Mouse (Mus musculus) midbrain, embryonic 11.5 days (tissue): ENCODE results near the gene Ralgapa1. TPM values are rescaled to one million over a fixed set of nuclear protein-coding genes. Genes with fewer than 3 reads are reported as not detected.

ENCODE experiments used
- ATAC-seq: fragments of 200-750 bp; cut with Nextera tagmentation; 2 replicates; pipeline ENCODE4 v1.8.0; 2017; ENCODE audit warnings: moderate TSS enrichment, moderate library complexity; ENCODE audit not compliant: low FRiP score
- DNase-seq: peaks from one replicate; pipeline ENCODE4 v3.0.0; 2015; ENCODE audit warnings: low spot score; ENCODE audit errors: missing footprints
- H3K27ac ChIP-seq: fragments of 300-500 bp; sonication (generic); 2 replicates; pipeline ENCODE4 v1.5.1; 2014; ENCODE audit warnings: low read depth, low read length
- H3K27me3 ChIP-seq: fragments of 300-500 bp; sonication (generic); 2 replicates; pipeline ENCODE4 v1.6.1; 2014; ENCODE audit warnings: mild to moderate bottlenecking, low read length, moderate library complexity, mixed read lengths; ENCODE audit not compliant: control insufficient read depth, insufficient read depth
- H3K36me3 ChIP-seq: fragments of 300-500 bp; sonication (generic); 2 replicates; pipeline ENCODE4 v1.6.1; 2014; ENCODE audit warnings: mild to moderate bottlenecking, low read length, moderate library complexity, mixed read lengths; ENCODE audit not compliant: control insufficient read depth, insufficient read depth
- H3K4me1 ChIP-seq: fragments of 300-500 bp; sonication (generic); 2 replicates; pipeline ENCODE4 v1.6.1; 2014; ENCODE audit warnings: low read length; ENCODE audit not compliant: control insufficient read depth, insufficient read depth
- H3K4me2 ChIP-seq: fragments of 300-500 bp; sonication (generic); 2 replicates; pipeline ENCODE4 v1.6.1; 2014; ENCODE audit warnings: mild to moderate bottlenecking, moderate library complexity
- H3K4me3 ChIP-seq: fragments of 300-500 bp; sonication (generic); 2 replicates; pipeline ENCODE4 v1.5.1; 2014; ENCODE audit warnings: low read depth, low read length
- H3K9ac ChIP-seq: fragments of 300-500 bp; sonication (generic); 2 replicates; pipeline ENCODE4 v1.6.1; 2014; ENCODE audit warnings: low read length
- H3K9me3 ChIP-seq: fragments of 300-500 bp; sonication (generic); 2 replicates; pipeline ENCODE4 v1.6.1; 2016; ENCODE audit warnings: low read length; ENCODE audit not compliant: control insufficient read depth
- WGBS: fragments of 180-500 bp; shearing (Covaris S2); extraction: QIAGEN DNeasy Blood & Tissue Kit; methylation state at CpG from one replicate; pipeline ENCODE4 v1.1.7; 2014; 5-methylcytosine and 5-hydroxymethylcytosine counted together
- polyA plus RNA-seq: library from polyadenylated mRNA; unstranded; fragments of >200 nt; fragmentation: Nextera tagmentation; extraction: Ambion mirVana; gene quantifications from 2 replicates; pipeline ENCODE4 v1.2.1, GENCODE M21; 2014

Ralgapa1 gene
- polyA plus RNA-seq, 1 experiment from 2014 or later: 19.1 TPM

GRCm38 (mm10) chr12:55837495-55837894 is 16.5 kb upstream of the Ralgapa1 start:
- H3K4me2 ChIP-seq: peak overlapping the region; percentile 73
- no peaks in the 10 kb centered on the region for H3K9me3 ChIP-seq
- no peaks in the 10 kb centered on the region for H3K27me3 ChIP-seq
- peaks cover 5% of the 10 kb centered on the region for H3K4me1 ChIP-seq
- no peak overlapping the region for H3K9ac ChIP-seq
- ATAC-seq (no peak), DNase-seq (no peak)
- 86% methylated on average over 3 of the region's 3 CpGs for WGBS
- no peaks in the 10 kb centered on the region for H3K36me3 ChIP-seq
- no peak overlapping the region for H3K27ac ChIP-seq
- H3K4me3 ChIP-seq: no peak overlapping the region

GRCm38 (mm10) chr12:55836199-55836951 is 15.4 kb upstream of the Ralgapa1 start, which contains the start of gene Brms1l:
Gene Brms1l, plus strand, starts transcription at chr12:55836324.
- Histone ChIP-seq H3K4me1 (peaks cover 5% of the 10 kb centered on the region), H3K4me3 (peak within 1 kb of the TSS; percentile 87), H3K36me3 (no peaks in the 10 kb centered on the region), H3K9ac (peak within 1 kb of the TSS; percentile 81), H3K9me3 (no peaks in the 10 kb centered on the region), H3K27me3 (no peaks in the 10 kb centered on the region), H3K4me2 (peak within 1 kb of the TSS; percentile 73), H3K27ac (peak within 1 kb of the TSS; percentile 74)
- under 1% methylated on average over 68 of the region's 77 CpGs for WGBS
- peak; percentile 99 for ATAC-seq
- peak; percentile 98 for DNase-seq

GRCm38 (mm10) chr12:55835857-55836198 is 14.9 kb upstream of the Ralgapa1 start:
- peak overlapping the region; percentile 48 for H3K27ac ChIP-seq
- H3K27me3 ChIP-seq: no peaks in the 10 kb centered on the region
- under 1% methylated on average over 6 of the region's 6 CpGs for WGBS
- peak overlapping the region; percentile 57; the same call in 1 of the 2 replicates for H3K9ac ChIP-seq
- H3K4me2 ChIP-seq: peak overlapping the region; percentile 48
- peaks cover 5% of the 10 kb centered on the region for H3K4me1 ChIP-seq
- H3K36me3 ChIP-seq: no peaks in the 10 kb centered on the region
- DNase-seq (no peak), ATAC-seq (no peak)
- peak overlapping the region; percentile 87 for H3K4me3 ChIP-seq
- H3K9me3 ChIP-seq: no peaks in the 10 kb centered on the region

- DNase-seq (no peak), ATAC-seq (no peak)
- Histone ChIP-seq H3K27ac (no peak overlapping the region), H3K4me1 (peaks cover 5% of the 10 kb centered on the region), H3K27me3 (no peaks in the 10 kb centered on the region), H3K4me3 (no peak overlapping the region), H3K36me3 (no peaks in the 10 kb centered on the region), H3K9me3 (no peaks in the 10 kb centered on the region), H3K4me2 (no peak overlapping the region), H3K9ac (no peak overlapping the region)
- 88% methylated on average over 8 of the region's 8 CpGs for WGBS
Observed at GRCm38 (mm10) chr12:55834891-55835290, 13.9 kb upstream of the Ralgapa1 start.

GRCm38 (mm10) chr12:55833906-55834625 is 13.1 kb upstream of the Ralgapa1 start:
- ATAC-seq: no peak
- Histone ChIP-seq H3K4me1 (peaks cover 5% of the 10 kb centered on the region), H3K9me3 (no peaks in the 10 kb centered on the region), H3K4me3 (no peak overlapping the region), H3K27ac (no peak overlapping the region), H3K36me3 (no peaks in the 10 kb centered on the region), H3K4me2 (no peak overlapping the region), H3K27me3 (no peaks in the 10 kb centered on the region), H3K9ac (no peak overlapping the region)
- peak; percentile 17 for DNase-seq
- 69% methylated on average over 9 of the region's 9 CpGs for WGBS

GRCm38 (mm10) chr12:55832961-55833360 is 12.0 kb upstream of the Ralgapa1 start:
- peaks cover 5% of the 10 kb centered on the region for H3K4me1 ChIP-seq
- H3K27me3 ChIP-seq: no peaks in the 10 kb centered on the region
- ATAC-seq (no peak), DNase-seq (no peak)
- H3K4me3 ChIP-seq: no peak overlapping the region
- H3K4me2 ChIP-seq: no peak overlapping the region
- H3K9me3 ChIP-seq: no peaks in the 10 kb centered on the region
- H3K9ac ChIP-seq: no peak overlapping the region
- no peak overlapping the region for H3K27ac ChIP-seq
- no peaks in the 10 kb centered on the region for H3K36me3 ChIP-seq

GRCm38 (mm10) chr12:55831101-55831500 is 10.1 kb upstream of the Ralgapa1 start:
- Histone ChIP-seq H3K4me3 (no peak overlapping the region), H3K27me3 (no peaks in the 10 kb centered on the region), H3K4me1 (no peaks in the 10 kb centered on the region), H3K4me2 (no peak overlapping the region), H3K9ac (no peak overlapping the region), H3K36me3 (no peaks in the 10 kb centered on the region), H3K9me3 (no peaks in the 10 kb centered on the region), H3K27ac (no peak overlapping the region)
- WGBS: 26% methylated on average over 2 of the region's 2 CpGs
- DNase-seq (peak; percentile 92), ATAC-seq (no peak)

- no peaks in the 10 kb centered on the region for H3K27me3 ChIP-seq
- H3K4me2 ChIP-seq: no peak overlapping the region
- no peaks in the 10 kb centered on the region for H3K9me3 ChIP-seq
- ATAC-seq: no peak
- no peak overlapping the region for H3K27ac ChIP-seq
- no peak overlapping the region for H3K9ac ChIP-seq
- no peaks in the 10 kb centered on the region for H3K36me3 ChIP-seq
- no peak overlapping the region for H3K4me3 ChIP-seq
- 88% methylated on average over 2 of the region's 2 CpGs for WGBS
- DNase-seq: no peak
- no peaks in the 10 kb centered on the region for H3K4me1 ChIP-seq
Observed at GRCm38 (mm10) chr12:55825537-55825936, 4.6 kb upstream of the Ralgapa1 start.

- H3K27me3 ChIP-seq: no peaks in the 10 kb centered on the region
- no peak for DNase-seq
- no peaks in the 10 kb centered on the region for H3K9me3 ChIP-seq
- H3K27ac ChIP-seq: no peak overlapping the region
- 81% methylated on average over 6 of the region's 6 CpGs for WGBS
- no peak for ATAC-seq
- H3K4me1 ChIP-seq: peaks cover 5% of the 10 kb centered on the region
- no peak overlapping the region for H3K4me2 ChIP-seq
- H3K36me3 ChIP-seq: no peaks in the 10 kb centered on the region
- no peak overlapping the region for H3K9ac ChIP-seq
- H3K4me3 ChIP-seq: no peak overlapping the region
Observed at GRCm38 (mm10) chr12:55824027-55824426, 3.1 kb upstream of the Ralgapa1 start.
